Mouse (Mus musculus): Measurements from ENCODE around the gene 9030612E09Rik. TPM values are rescaled to one million over a fixed set of nuclear protein-coding genes. Genes with fewer than 3 reads are reported as not detected.

9030612E09Rik gene
- polyA plus RNA-seq, 2 experiments: 1.1 to 1.9 TPM

- Histone ChIP-seq H3K36me3 (ENCODE audit: control insufficient read depth, insufficient read depth, low read length) (no peaks in the 10 kb centered on the region), H3K9me3 (ENCODE audit: control insufficient read depth, low read length) (no peaks in the 10 kb centered on the region), H3K27ac (replicated peaks; ENCODE audit: low read depth, low read length) (peak overlapping the region; percentile 85), H3K4me2 (replicated peaks; ENCODE audit: low read depth, low read length, severe bottlenecking) (peak overlapping the region; percentile 62), H3K4me3 (replicated peaks; ENCODE audit: low read length) (peak overlapping the region; percentile 63), H3K4me1 (ENCODE audit: control insufficient read depth, insufficient read depth, low read length) (peaks cover 7% of the 10 kb centered on the region), H3K9ac (ENCODE audit: low read depth, low read length, severe bottlenecking) (peak overlapping the region; percentile 81), H3K27me3 (ENCODE audit: control insufficient read depth, insufficient read depth, low read length) (no peaks in the 10 kb centered on the region)
- DNase-seq (ENCODE audit: low spot score) (peak; percentile 25), ATAC-seq (ENCODE audit: low FRiP score, low read depth) (no peak)
- TF ChIP-seq POLR2A (IDR thresholded peaks at IDR 0.05; ENCODE audit: borderline replicate concordance, extremely low read depth, insufficient read depth, insufficient read length): no peak
- WGBS: 17% methylated on average over 7 of the region's 7 CpGs
These were observed 46.0 kb downstream of the 9030612E09Rik start for GRCm38 (mm10) chr10:43220479-43220878.

- 1% methylated on average over 47 of the region's 50 CpGs for WGBS
- peaks cover 7% of the 10 kb centered on the region for H3K4me1 ChIP-seq (ENCODE audit: control insufficient read depth, insufficient read depth, low read length)
- peak within 1 kb of the TSS; percentile 83 for H3K4me2 ChIP-seq (replicated peaks; ENCODE audit: low read depth, low read length, severe bottlenecking)
- no peaks in the 10 kb centered on the region for H3K36me3 ChIP-seq (ENCODE audit: control insufficient read depth, insufficient read depth, low read length)
- peak within 1 kb of the TSS; percentile 81 for H3K9ac ChIP-seq (ENCODE audit: low read depth, low read length, severe bottlenecking)
- H3K9me3 ChIP-seq (ENCODE audit: control insufficient read depth, low read length): no peaks in the 10 kb centered on the region
- DNase-seq (ENCODE audit: low spot score) (peak; percentile 97), ATAC-seq (ENCODE audit: low FRiP score, low read depth) (peak; percentile 97)
- H3K4me3 ChIP-seq (replicated peaks; ENCODE audit: low read length): peak within 1 kb of the TSS; percentile 63
- peak within 1 kb of the TSS; percentile 85 for H3K27ac ChIP-seq (replicated peaks; ENCODE audit: low read depth, low read length)
- no peaks in the 10 kb centered on the region for H3K27me3 ChIP-seq (ENCODE audit: control insufficient read depth, insufficient read depth, low read length)
- 0 out of 2 replicates have a peak, but pooled peaks have one; percentile 95 for TF ChIP-seq POLR2A (IDR thresholded peaks at IDR 0.05; ENCODE audit: borderline replicate concordance, extremely low read depth, insufficient read depth, insufficient read length)
These were observed 46.6 kb downstream of the 9030612E09Rik start, which contains the start of gene Pdss2 for GRCm38 (mm10) chr10:43220910-43221625. Gene Pdss2 (plus strand): TSS chr10:43221486.

DNA sequence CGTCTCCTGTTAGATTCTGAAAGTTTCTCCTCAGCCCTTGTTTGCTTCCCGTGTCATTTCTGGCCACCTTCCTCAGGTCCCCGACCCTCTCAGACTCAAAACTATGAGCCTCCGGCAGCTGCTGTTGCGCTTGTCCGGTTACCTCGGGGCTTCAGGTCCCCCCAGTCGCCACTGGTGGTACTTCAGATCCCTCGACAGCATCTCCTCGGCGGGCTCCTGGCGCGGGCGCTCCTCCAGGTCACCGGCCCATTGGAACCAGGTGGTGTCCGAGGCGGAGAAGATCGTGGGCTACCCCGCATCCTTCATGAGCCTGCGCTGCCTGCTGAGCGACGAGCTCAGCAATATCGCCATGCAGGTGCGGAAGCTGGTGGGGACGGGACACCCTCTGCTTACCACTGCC, 47.2 kb downstream of the 9030612E09Rik start:
- Histone ChIP-seq H3K4me1 (ENCODE audit: control insufficient read depth, insufficient read depth, low read length) (peaks cover 7% of the 10 kb centered on the region), H3K27me3 (ENCODE audit: control insufficient read depth, insufficient read depth, low read length) (no peaks in the 10 kb centered on the region), H3K4me2 (replicated peaks; ENCODE audit: low read depth, low read length, severe bottlenecking) (peak overlapping the region; percentile 83), H3K9me3 (ENCODE audit: control insufficient read depth, low read length) (no peaks in the 10 kb centered on the region), H3K9ac (ENCODE audit: low read depth, low read length, severe bottlenecking) (peak overlapping the region; percentile 81), H3K36me3 (ENCODE audit: control insufficient read depth, insufficient read depth, low read length) (no peaks in the 10 kb centered on the region), H3K27ac (replicated peaks; ENCODE audit: low read depth, low read length) (peak overlapping the region; percentile 85), H3K4me3 (replicated peaks; ENCODE audit: low read length) (peak overlapping the region; percentile 63)
- no peak for TF ChIP-seq POLR2A (IDR thresholded peaks at IDR 0.05; ENCODE audit: borderline replicate concordance, extremely low read depth, insufficient read depth, insufficient read length)
- 0% methylated on average over 25 of the region's 25 CpGs for WGBS
- no peak for DNase-seq (ENCODE audit: low spot score)
- peak; percentile 28 for ATAC-seq (ENCODE audit: low FRiP score, low read depth)

- no peak overlapping the region for H3K4me3 ChIP-seq (replicated peaks; ENCODE audit: low read length)
- no peak for TF ChIP-seq POLR2A (IDR thresholded peaks at IDR 0.05; ENCODE audit: borderline replicate concordance, extremely low read depth, insufficient read depth, insufficient read length)
- no peak overlapping the region for H3K27ac ChIP-seq (replicated peaks; ENCODE audit: low read depth, low read length)
- no peaks in the 10 kb centered on the region for H3K27me3 ChIP-seq (ENCODE audit: control insufficient read depth, insufficient read depth, low read length)
- ATAC-seq (ENCODE audit: low FRiP score, low read depth) (no peak), DNase-seq (ENCODE audit: low spot score) (no peak)
- H3K36me3 ChIP-seq (ENCODE audit: control insufficient read depth, insufficient read depth, low read length): no peaks in the 10 kb centered on the region
- H3K4me2 ChIP-seq (replicated peaks; ENCODE audit: low read depth, low read length, severe bottlenecking): no peak overlapping the region
- H3K4me1 ChIP-seq (ENCODE audit: control insufficient read depth, insufficient read depth, low read length): peaks cover 7% of the 10 kb centered on the region
- WGBS: 89% methylated on average over 2 of the region's 2 CpGs
- H3K9ac ChIP-seq (ENCODE audit: low read depth, low read length, severe bottlenecking): no peak overlapping the region
- H3K9me3 ChIP-seq (ENCODE audit: control insufficient read depth, low read length): no peaks in the 10 kb centered on the region
These were observed 48.9 kb downstream of the 9030612E09Rik start for GRCm38 (mm10) chr10:43223391-43223790.

Other genes with a start within 250 kb of the 9030612E09Rik start
- 6.2 and 7.6 TPM in 2 replicates for gene Sobp, start 174 bp upstream of the 9030612E09Rik start, polyA plus RNA-seq (2012; rRNA removed)
- gene Sobp, start 174 bp upstream of the 9030612E09Rik start, polyA plus RNA-seq (2014; fragmentation: Nextera tagmentation; extraction: Ambion mirVana): 4.9 TPM in 2 replicates
- 8.8 and 9.5 TPM in 2 replicates for gene Pdss2, start 46.8 kb downstream of the 9030612E09Rik start, polyA plus RNA-seq (2012; rRNA removed)
- 9.3 and 10.1 TPM in 2 replicates for gene Pdss2, start 46.8 kb downstream of the 9030612E09Rik start, polyA plus RNA-seq (2014; fragmentation: Nextera tagmentation; extraction: Ambion mirVana)

Data from limb, embryonic 14.5 days (tissue).